Mouse (Mus musculus): ENCODE results near the gene Pelo. TPM values are rescaled to one million over a fixed set of nuclear protein-coding genes. Genes with fewer than 3 reads are reported as not detected.
A peak's percentile ranks its signal among the peaks of the same experiment; 100 is the strongest.

Gene Pelo
- polyA plus RNA-seq, 1 experiment from 2014 or later = 5.7 TPM

DNA sequence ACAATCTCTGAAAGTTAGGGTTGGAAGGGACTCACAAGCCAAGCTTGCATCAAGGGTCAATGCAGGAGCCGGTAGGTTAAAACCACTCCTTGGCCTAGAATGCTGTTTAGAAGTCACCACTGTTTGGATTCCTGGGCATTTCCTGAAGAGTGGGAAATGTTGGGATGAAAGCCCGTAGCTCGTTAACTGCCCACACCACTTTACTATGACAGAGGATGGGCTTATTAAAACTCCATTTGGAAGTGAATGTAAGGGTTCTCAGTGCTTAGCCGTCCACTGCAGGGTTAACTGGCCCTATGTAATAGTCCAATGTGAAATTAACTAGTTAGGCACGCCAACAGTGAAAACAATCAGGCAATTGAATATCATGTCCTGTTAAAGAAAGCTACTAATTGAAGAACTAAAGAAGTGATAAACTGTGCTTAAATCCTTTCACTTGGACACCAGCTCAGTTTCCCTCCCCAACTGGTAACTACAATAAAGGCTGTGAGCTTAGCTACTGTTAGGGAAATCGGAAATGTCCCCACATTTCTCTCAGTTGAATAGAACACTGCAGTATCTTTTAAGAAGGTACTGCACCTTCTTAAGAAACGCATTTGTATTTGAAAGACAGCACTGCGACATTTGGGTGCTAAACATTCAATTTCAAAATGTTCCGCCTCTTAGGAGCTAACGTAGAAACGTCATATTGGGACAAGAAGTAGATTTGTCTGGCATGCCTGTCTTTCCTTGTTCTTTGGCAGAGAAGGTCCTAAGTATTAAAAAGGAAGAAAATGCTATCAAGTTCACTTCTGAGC, 10.6 kb upstream of the Pelo start:
- Histone ChIP-seq H3K27me3 (ENCODE audit: control insufficient read depth, insufficient read depth, low read length) (peaks cover 14% of the 10 kb centered on the region), H3K9ac (replicated peaks; ENCODE audit: low read length) (no peak overlapping the region; the same call in 1 of the 2 replicates)

DNA sequence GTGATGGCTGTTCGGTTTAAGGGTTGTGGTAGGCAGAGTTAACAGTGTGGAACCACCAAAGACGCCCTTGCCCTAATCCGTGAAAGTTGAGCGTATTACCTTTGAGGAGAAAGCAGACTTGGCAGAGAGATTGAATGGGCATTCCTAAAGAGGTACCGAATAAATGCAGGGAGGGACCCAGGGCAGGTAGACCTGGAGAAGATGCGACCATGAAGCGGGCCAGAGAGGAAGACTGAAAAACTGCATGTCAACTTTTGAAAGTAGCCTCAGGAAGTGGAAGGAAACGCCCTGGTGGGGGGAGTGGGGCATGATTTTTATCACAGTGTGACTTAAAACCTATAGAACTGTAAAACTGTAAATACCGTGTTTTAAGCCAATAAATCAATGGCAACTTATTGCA, 9.4 kb upstream of the Pelo start:
- H3K27me3 ChIP-seq (ENCODE audit: control insufficient read depth, insufficient read depth, low read length) = peaks cover 14% of the 10 kb centered on the region
- no peaks in the 10 kb centered on the region; the same call in 1 of the 2 replicates for H3K4me1 ChIP-seq (ENCODE audit: control insufficient read depth, insufficient read depth, low read length)
- no peak overlapping the region for H3K4me3 ChIP-seq (replicated peaks; ENCODE audit: low read depth, low read length)
- ATAC-seq (ENCODE audit: low FRiP score, low TSS enrichment) (no peak), DNase-seq (no peak)
- H3K4me2 ChIP-seq (ENCODE audit: low read length) = no peak overlapping the region
- no peak overlapping the region for H3K27ac ChIP-seq (replicated peaks; ENCODE audit: low read depth, low read length)
- no peaks in the 10 kb centered on the region for H3K36me3 ChIP-seq (ENCODE audit: control insufficient read depth, insufficient read depth, low read length)
- H3K9ac ChIP-seq (replicated peaks; ENCODE audit: low read length) = no peak overlapping the region
- no peaks in the 10 kb centered on the region for H3K9me3 ChIP-seq (ENCODE audit: control insufficient read depth, low read length)
- 82% methylated on average over 9 of the region's 9 CpGs for whole genome bisulfite sequencing

More for the DNA sequence above, 10.6 kb upstream of the Pelo start:
- DNase-seq (no peak), ATAC-seq (ENCODE audit: low FRiP score, low TSS enrichment) (no peak)
- H3K36me3 ChIP-seq (ENCODE audit: control insufficient read depth, insufficient read depth, low read length) = no peaks in the 10 kb centered on the region
- H3K4me1 ChIP-seq (ENCODE audit: control insufficient read depth, insufficient read depth, low read length) = no peaks in the 10 kb centered on the region; the same call in 1 of the 2 replicates
- no peak overlapping the region for H3K27ac ChIP-seq (replicated peaks; ENCODE audit: low read depth, low read length)
- H3K4me2 ChIP-seq (ENCODE audit: low read length) = peak overlapping the region; percentile 86
- H3K4me3 ChIP-seq (replicated peaks; ENCODE audit: low read depth, low read length) = peak overlapping the region; percentile 41
- H3K9me3 ChIP-seq (ENCODE audit: control insufficient read depth, low read length) = no peaks in the 10 kb centered on the region
- 37% methylated on average over 11 of the region's 11 CpGs for WGBS

- no peaks in the 10 kb centered on the region for H3K9me3 ChIP-seq (ENCODE audit: control insufficient read depth, low read length)
- H3K9ac ChIP-seq (replicated peaks; ENCODE audit: low read length) = no peak overlapping the region
- no peak overlapping the region for H3K4me2 ChIP-seq (ENCODE audit: low read length)
- H3K4me1 ChIP-seq (ENCODE audit: control insufficient read depth, insufficient read depth, low read length) = no peaks in the 10 kb centered on the region; the same call in 1 of the 2 replicates
- ATAC-seq (ENCODE audit: low FRiP score, low TSS enrichment) (no peak), DNase-seq (no peak)
- 90% methylated on average over 3 of the region's 3 CpGs for WGBS
- no peaks in the 10 kb centered on the region for H3K36me3 ChIP-seq (ENCODE audit: control insufficient read depth, insufficient read depth, low read length)
- H3K27me3 ChIP-seq (ENCODE audit: control insufficient read depth, insufficient read depth, low read length) = peaks cover 14% of the 10 kb centered on the region
- no peak overlapping the region for H3K4me3 ChIP-seq (replicated peaks; ENCODE audit: low read depth, low read length)
- H3K27ac ChIP-seq (replicated peaks; ENCODE audit: low read depth, low read length) = no peak overlapping the region
Observed at GRCm38 (mm10) chr13:115098227-115098626, 8.2 kb upstream of the Pelo start.

DNA sequence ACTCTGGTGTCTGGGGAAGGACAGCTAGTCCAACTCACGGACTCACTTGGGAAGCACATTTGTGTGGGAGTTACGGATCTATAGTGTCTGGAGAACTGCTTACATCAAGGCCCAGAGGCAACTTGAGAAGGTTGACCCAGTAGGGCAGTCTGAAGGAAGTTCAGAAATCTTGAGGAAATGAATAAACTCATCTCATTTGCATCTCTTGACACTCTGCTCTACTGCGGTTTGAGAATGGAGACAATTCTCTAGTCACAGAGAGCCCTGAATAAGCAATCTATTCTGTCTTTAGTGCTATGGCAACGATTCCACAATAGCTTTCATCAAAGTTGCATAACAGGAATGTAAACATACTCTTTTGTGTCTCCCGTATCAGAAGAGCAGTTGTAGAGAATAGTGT, 7.0 kb upstream of the Pelo start:
- Histone ChIP-seq H3K27me3 (ENCODE audit: control insufficient read depth, insufficient read depth, low read length) (peaks cover 14% of the 10 kb centered on the region), H3K4me3 (replicated peaks; ENCODE audit: low read depth, low read length) (no peak overlapping the region), H3K36me3 (ENCODE audit: control insufficient read depth, insufficient read depth, low read length) (no peaks in the 10 kb centered on the region), H3K4me1 (ENCODE audit: control insufficient read depth, insufficient read depth, low read length) (no peaks in the 10 kb centered on the region; the same call in 1 of the 2 replicates), H3K9ac (replicated peaks; ENCODE audit: low read length) (no peak overlapping the region), H3K9me3 (ENCODE audit: control insufficient read depth, low read length) (no peaks in the 10 kb centered on the region), H3K27ac (replicated peaks; ENCODE audit: low read depth, low read length) (no peak overlapping the region), H3K4me2 (ENCODE audit: low read length) (no peak overlapping the region)
- ATAC-seq (ENCODE audit: low FRiP score, low TSS enrichment) (no peak), DNase-seq (no peak)
- 52% methylated on average over 5 of the region's 5 CpGs for WGBS

DNA sequence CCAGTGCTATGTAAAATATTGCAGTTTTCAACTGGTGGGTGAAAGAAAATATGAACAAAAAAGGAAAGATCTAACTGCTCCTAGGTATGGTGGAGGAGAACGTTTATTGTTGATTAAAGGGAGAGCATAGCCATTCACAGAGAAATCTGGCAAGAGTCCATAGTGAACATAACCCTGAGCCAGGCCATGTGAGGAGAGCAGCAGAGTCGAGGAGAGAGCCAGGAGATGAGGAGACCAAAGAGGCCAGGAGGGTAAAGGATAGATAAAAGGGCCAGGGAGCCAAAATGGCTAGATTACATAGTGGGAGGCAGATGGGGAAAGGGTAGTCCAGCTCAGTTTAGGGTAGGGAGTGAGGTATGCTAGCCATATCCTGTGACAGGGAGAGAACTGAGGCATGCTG, 6.2 kb upstream of the Pelo start:
- WGBS = 58% methylated on average over 2 of the region's 2 CpGs
- ATAC-seq (ENCODE audit: low FRiP score, low TSS enrichment) = no peak
- Histone ChIP-seq H3K27me3 (ENCODE audit: control insufficient read depth, insufficient read depth, low read length) (peaks cover 12% of the 10 kb centered on the region), H3K4me2 (ENCODE audit: low read length) (no peak overlapping the region), H3K27ac (replicated peaks; ENCODE audit: low read depth, low read length) (no peak overlapping the region), H3K36me3 (ENCODE audit: control insufficient read depth, insufficient read depth, low read length) (no peaks in the 10 kb centered on the region), H3K9me3 (ENCODE audit: control insufficient read depth, low read length) (no peaks in the 10 kb centered on the region), H3K9ac (replicated peaks; ENCODE audit: low read length) (no peak overlapping the region), H3K4me3 (replicated peaks; ENCODE audit: low read depth, low read length) (no peak overlapping the region), H3K4me1 (ENCODE audit: control insufficient read depth, insufficient read depth, low read length) (no peaks in the 10 kb centered on the region; the same call in 1 of the 2 replicates)
- no peak for DNase-seq

- no peaks in the 10 kb centered on the region for H3K36me3 ChIP-seq (ENCODE audit: control insufficient read depth, insufficient read depth, low read length)
- WGBS = 92% methylated on average over 2 of the region's 2 CpGs
- no peak overlapping the region for H3K27ac ChIP-seq (replicated peaks; ENCODE audit: low read depth, low read length)
- no peak overlapping the region for H3K4me2 ChIP-seq (ENCODE audit: low read length)
- H3K9ac ChIP-seq (replicated peaks; ENCODE audit: low read length) = no peak overlapping the region
- ATAC-seq (ENCODE audit: low FRiP score, low TSS enrichment) (no peak), DNase-seq (no peak)
- no peak overlapping the region for H3K4me3 ChIP-seq (replicated peaks; ENCODE audit: low read depth, low read length)
- no peaks in the 10 kb centered on the region for H3K9me3 ChIP-seq (ENCODE audit: control insufficient read depth, low read length)
- peaks cover 3% of the 10 kb centered on the region; the same call in 1 of the 2 replicates for H3K27me3 ChIP-seq (ENCODE audit: control insufficient read depth, insufficient read depth, low read length)
- no peaks in the 10 kb centered on the region for H3K4me1 ChIP-seq (ENCODE audit: control insufficient read depth, insufficient read depth, low read length)
Observed at GRCm38 (mm10) chr13:115095392-115095791, 5.4 kb upstream of the Pelo start.

GRCm38 (mm10) chr13:115091511-115091910, 1.5 kb upstream of the Pelo start:
- Histone ChIP-seq H3K9me3 (ENCODE audit: control insufficient read depth, low read length) (no peaks in the 10 kb centered on the region), H3K9ac (replicated peaks; ENCODE audit: low read length) (no peak overlapping the region), H3K4me2 (ENCODE audit: low read length) (no peak overlapping the region; the same call in 1 of the 2 replicates), H3K27ac (replicated peaks; ENCODE audit: low read depth, low read length) (no peak overlapping the region), H3K4me3 (replicated peaks; ENCODE audit: low read depth, low read length) (no peak overlapping the region), H3K36me3 (ENCODE audit: control insufficient read depth, insufficient read depth, low read length) (peaks cover 8% of the 10 kb centered on the region; the same call in 1 of the 2 replicates), H3K27me3 (ENCODE audit: control insufficient read depth, insufficient read depth, low read length) (no peaks in the 10 kb centered on the region), H3K4me1 (ENCODE audit: control insufficient read depth, insufficient read depth, low read length) (peaks cover 13% of the 10 kb centered on the region)
- DNase-seq = no peak
- 82% methylated on average over 3 of the region's 3 CpGs for WGBS
- ATAC-seq (ENCODE audit: low FRiP score, low TSS enrichment) = no peak

- Histone ChIP-seq H3K9ac (replicated peaks; ENCODE audit: low read length) (no peak overlapping the region), H3K4me3 (replicated peaks; ENCODE audit: low read depth, low read length) (peak overlapping the region; percentile 69), H3K4me1 (ENCODE audit: control insufficient read depth, insufficient read depth, low read length) (peaks cover 13% of the 10 kb centered on the region), H3K27me3 (ENCODE audit: control insufficient read depth, insufficient read depth, low read length) (no peaks in the 10 kb centered on the region), H3K9me3 (ENCODE audit: control insufficient read depth, low read length) (no peaks in the 10 kb centered on the region), H3K36me3 (ENCODE audit: control insufficient read depth, insufficient read depth, low read length) (peaks cover 9% of the 10 kb centered on the region; the same call in 1 of the 2 replicates), H3K27ac (replicated peaks; ENCODE audit: low read depth, low read length) (no peak overlapping the region), H3K4me2 (ENCODE audit: low read length) (peak overlapping the region; percentile 75)
- ATAC-seq (ENCODE audit: low FRiP score, low TSS enrichment) = no peak
- no peak for DNase-seq
- WGBS = 53% methylated on average over 9 of the region's 9 CpGs
Observed at GRCm38 (mm10) chr13:115090977-115091445, 1.0 kb upstream of the Pelo start.
